Mouse (Mus musculus): ENCODE measurements at regions not wholly inside any gene's neighbourhood (a gene's known extent, or its start where the extent isn't known, plus 50 kb on each side); places are given as distances from the start of the nearest gene placed in this dataset.

- H3K4me1 ChIP-seq (ENCODE audit: insufficient read depth, low read depth, low read length): no peaks in the 10 kb centered on the region
- DNase-seq (ENCODE audit: low spot score): no peak
- TF ChIP-seq GATA1 (IDR thresholded peaks at IDR 0.05; ENCODE audit: borderline replicate concordance, low read length) (no peak), GATA2 (IDR thresholded peaks at IDR 0.05; ENCODE audit: borderline replicate concordance, low read depth, low read length) (no peak), CTCF (IDR thresholded peaks at IDR 0.05; ENCODE audit: low read depth, low read length) (no peak), POLR2AphosphoS5 (IDR thresholded peaks at IDR 0.05; ENCODE audit: insufficient replicate concordance, low read depth, low read length) (no peak), TAL1 (conservative IDR thresholded peaks at IDR 0.05; ENCODE audit: low read depth, low read length) (no peak)
- no peak overlapping the region for H3K4me3 ChIP-seq (ENCODE audit: low read depth, low read length)
- H3K36me3 ChIP-seq (replicated peaks): no peaks in the 10 kb centered on the region
- no peak for ATAC-seq (ENCODE audit: extremely low read depth, insufficient number of reproducible peaks, low FRiP score, poor library complexity, severe bottlenecking)
- no peaks in the 10 kb centered on the region for H3K27me3 ChIP-seq (ENCODE audit: insufficient read depth, low read length)
- no peaks in the 10 kb centered on the region for H3K9me3 ChIP-seq (replicated peaks)
Measured at GRCm38 (mm10) chr3:102386091-102386490, 83.6 kb upstream of the Ngf start.

GRCm38 (mm10) chr3:102384596-102384995 lies 85.1 kb upstream of the Ngf start:
- DNase-seq (ENCODE audit: low spot score) (no peak), ATAC-seq (ENCODE audit: extremely low read depth, insufficient number of reproducible peaks, low FRiP score, poor library complexity, severe bottlenecking) (no peak)
- H3K4me1 ChIP-seq (ENCODE audit: insufficient read depth, low read depth, low read length): no peaks in the 10 kb centered on the region
- TF ChIP-seq GATA2 (IDR thresholded peaks at IDR 0.05; ENCODE audit: borderline replicate concordance, low read depth, low read length) (no peak), TAL1 (conservative IDR thresholded peaks at IDR 0.05; ENCODE audit: low read depth, low read length) (no peak), GATA1 (IDR thresholded peaks at IDR 0.05; ENCODE audit: borderline replicate concordance, low read length) (no peak), POLR2AphosphoS5 (IDR thresholded peaks at IDR 0.05; ENCODE audit: insufficient replicate concordance, low read depth, low read length) (no peak)
- no peak overlapping the region for H3K4me3 ChIP-seq (ENCODE audit: low read depth, low read length)
- no peaks in the 10 kb centered on the region for H3K9me3 ChIP-seq (replicated peaks)
- H3K27me3 ChIP-seq (ENCODE audit: insufficient read depth, low read length): no peaks in the 10 kb centered on the region
- H3K36me3 ChIP-seq (replicated peaks): no peaks in the 10 kb centered on the region

GRCm38 (mm10) chr3:102383671-102384070 lies 86.0 kb upstream of the Ngf start:
- Histone ChIP-seq H3K4me3 (ENCODE audit: low read depth, low read length) (no peak overlapping the region), H3K36me3 (replicated peaks) (no peaks in the 10 kb centered on the region), H3K27me3 (ENCODE audit: insufficient read depth, low read length) (no peaks in the 10 kb centered on the region), H3K9me3 (replicated peaks) (no peaks in the 10 kb centered on the region), H3K4me1 (ENCODE audit: insufficient read depth, low read depth, low read length) (no peaks in the 10 kb centered on the region)
- ATAC-seq (ENCODE audit: extremely low read depth, insufficient number of reproducible peaks, low FRiP score, poor library complexity, severe bottlenecking) (no peak), DNase-seq (ENCODE audit: low spot score) (no peak)
- no peak for TF ChIP-seq CTCF (IDR thresholded peaks at IDR 0.05; ENCODE audit: low read depth, low read length)
- no peak for TF ChIP-seq GATA1 (IDR thresholded peaks at IDR 0.05; ENCODE audit: borderline replicate concordance, low read length)
- TF ChIP-seq POLR2AphosphoS5 (IDR thresholded peaks at IDR 0.05; ENCODE audit: insufficient replicate concordance, low read depth, low read length): no peak
- TF ChIP-seq TAL1 (conservative IDR thresholded peaks at IDR 0.05; ENCODE audit: low read depth, low read length): no peak
- TF ChIP-seq GATA2 (IDR thresholded peaks at IDR 0.05; ENCODE audit: borderline replicate concordance, low read depth, low read length): no peak

- TF ChIP-seq CTCF (IDR thresholded peaks at IDR 0.05; ENCODE audit: low read depth, low read length) (no peak), GATA2 (IDR thresholded peaks at IDR 0.05; ENCODE audit: borderline replicate concordance, low read depth, low read length) (no peak), TAL1 (conservative IDR thresholded peaks at IDR 0.05; ENCODE audit: low read depth, low read length) (no peak), GATA1 (IDR thresholded peaks at IDR 0.05; ENCODE audit: borderline replicate concordance, low read length) (no peak), POLR2AphosphoS5 (IDR thresholded peaks at IDR 0.05; ENCODE audit: insufficient replicate concordance, low read depth, low read length) (no peak)
- no peaks in the 10 kb centered on the region for H3K36me3 ChIP-seq (replicated peaks)
- no peaks in the 10 kb centered on the region for H3K9me3 ChIP-seq (replicated peaks)
- H3K27me3 ChIP-seq (ENCODE audit: insufficient read depth, low read length): no peaks in the 10 kb centered on the region
- no peak for DNase-seq (ENCODE audit: low spot score)
- ATAC-seq (ENCODE audit: extremely low read depth, insufficient number of reproducible peaks, low FRiP score, poor library complexity, severe bottlenecking): no peak
- H3K4me1 ChIP-seq (ENCODE audit: insufficient read depth, low read depth, low read length): no peaks in the 10 kb centered on the region
- H3K4me3 ChIP-seq (ENCODE audit: low read depth, low read length): no peak overlapping the region
Measured at GRCm38 (mm10) chr3:102381683-102382082, 88.0 kb upstream of the Ngf start.

GRCm38 (mm10) chr3:102374381-102375060 lies 95.2 kb upstream of the Ngf start:
- H3K9me3 ChIP-seq (replicated peaks): no peaks in the 10 kb centered on the region
- H3K4me1 ChIP-seq (ENCODE audit: insufficient read depth, low read depth, low read length): no peaks in the 10 kb centered on the region
- no peak for DNase-seq (ENCODE audit: low spot score)
- no peaks in the 10 kb centered on the region for H3K27me3 ChIP-seq (ENCODE audit: insufficient read depth, low read length)
- no peaks in the 10 kb centered on the region for H3K36me3 ChIP-seq (replicated peaks)
- TF ChIP-seq GATA2 (IDR thresholded peaks at IDR 0.05; ENCODE audit: borderline replicate concordance, low read depth, low read length) (no peak), TAL1 (conservative IDR thresholded peaks at IDR 0.05; ENCODE audit: low read depth, low read length) (no peak), POLR2AphosphoS5 (IDR thresholded peaks at IDR 0.05; ENCODE audit: insufficient replicate concordance, low read depth, low read length) (no peak), CTCF (IDR thresholded peaks at IDR 0.05; ENCODE audit: low read depth, low read length) (no peak), GATA1 (IDR thresholded peaks at IDR 0.05; ENCODE audit: borderline replicate concordance, low read length) (no peak)
- no peak overlapping the region for H3K4me3 ChIP-seq (ENCODE audit: low read depth, low read length)
- no peak for ATAC-seq (ENCODE audit: extremely low read depth, insufficient number of reproducible peaks, low FRiP score, poor library complexity, severe bottlenecking)

- H3K36me3 ChIP-seq (replicated peaks): no peaks in the 10 kb centered on the region
- DNase-seq (ENCODE audit: low spot score) (no peak), ATAC-seq (ENCODE audit: extremely low read depth, insufficient number of reproducible peaks, low FRiP score, poor library complexity, severe bottlenecking) (no peak)
- H3K27me3 ChIP-seq (ENCODE audit: insufficient read depth, low read length): no peaks in the 10 kb centered on the region
- no peak overlapping the region for H3K4me3 ChIP-seq (ENCODE audit: low read depth, low read length)
- TF ChIP-seq GATA2 (IDR thresholded peaks at IDR 0.05; ENCODE audit: borderline replicate concordance, low read depth, low read length): no peak
- TF ChIP-seq GATA1 (IDR thresholded peaks at IDR 0.05; ENCODE audit: borderline replicate concordance, low read length): no peak
- no peak for TF ChIP-seq CTCF (IDR thresholded peaks at IDR 0.05; ENCODE audit: low read depth, low read length)
- TF ChIP-seq POLR2AphosphoS5 (IDR thresholded peaks at IDR 0.05; ENCODE audit: insufficient replicate concordance, low read depth, low read length): no peak
- no peak for TF ChIP-seq TAL1 (conservative IDR thresholded peaks at IDR 0.05; ENCODE audit: low read depth, low read length)
- H3K4me1 ChIP-seq (ENCODE audit: insufficient read depth, low read depth, low read length): no peaks in the 10 kb centered on the region
- H3K9me3 ChIP-seq (replicated peaks): no peaks in the 10 kb centered on the region
Measured at GRCm38 (mm10) chr3:102372205-102372899, 97.4 kb upstream of the Ngf start.
